Mouse (Mus musculus): Measurements from ENCODE around the gene Prpf3. TPM values are rescaled to one million over a fixed set of nuclear protein-coding genes. Genes with fewer than 3 reads are reported as not detected.

Gene Prpf3
- polyA plus RNA-seq, 1 experiment from 2014 or later = 35.7 TPM

Other genes with a start within 250 kb of the Prpf3 start
- 95.1 and 102 TPM in 2 replicates for gene Ensa, start 230.9 kb downstream of the Prpf3 start, polyA plus RNA-seq (2014; fragmentation: Nextera tagmentation; extraction: Ambion mirVana)
- 60.3 and 72.3 TPM in 2 replicates for gene Mcl1, start 197.1 kb downstream of the Prpf3 start, polyA plus RNA-seq (2014; fragmentation: Nextera tagmentation; extraction: Ambion mirVana)
- gene Adamtsl4, start 168.0 kb downstream of the Prpf3 start, polyA plus RNA-seq (2014; fragmentation: Nextera tagmentation; extraction: Ambion mirVana) = 0.35 and 1.3 TPM in 2 replicates
- gene Ecm1, start 116.3 kb downstream of the Prpf3 start, polyA plus RNA-seq (2014; fragmentation: Nextera tagmentation; extraction: Ambion mirVana) = 11.1 and 12.5 TPM in 2 replicates
- gene Tars2, start 95.7 kb downstream of the Prpf3 start, polyA plus RNA-seq (2014; fragmentation: Nextera tagmentation; extraction: Ambion mirVana) = 43.2 and 49.0 TPM in 2 replicates
- 20.8 and 21.2 TPM in 2 replicates for gene Rprd2, start 37.0 kb downstream of the Prpf3 start, polyA plus RNA-seq (2014; fragmentation: Nextera tagmentation; extraction: Ambion mirVana)
- gene Mrps21, start 15.6 kb upstream of the Prpf3 start, polyA plus RNA-seq (2014; fragmentation: Nextera tagmentation; extraction: Ambion mirVana) = 254 and 293 TPM in 2 replicates
- gene Ciart, start 26.4 kb upstream of the Prpf3 start, polyA plus RNA-seq (2014; fragmentation: Nextera tagmentation; extraction: Ambion mirVana) = 2.4 and 2.7 TPM in 2 replicates
- 16.1 and 26.2 TPM in 2 replicates for gene BC028528, start 36.1 kb upstream of the Prpf3 start, polyA plus RNA-seq (2014; fragmentation: Nextera tagmentation; extraction: Ambion mirVana)
- gene Aph1a, start 38.1 kb upstream of the Prpf3 start, polyA plus RNA-seq (2014; fragmentation: Nextera tagmentation; extraction: Ambion mirVana) = 34.9 and 38.6 TPM in 2 replicates
- gene Car14, start 48.8 kb upstream of the Prpf3 start, polyA plus RNA-seq (2014; fragmentation: Nextera tagmentation; extraction: Ambion mirVana) = 12.1 and 13.0 TPM in 2 replicates
- gene Anp32e, start 73.4 kb upstream of the Prpf3 start, polyA plus RNA-seq (2014; fragmentation: Nextera tagmentation; extraction: Ambion mirVana) = 37.1 and 37.5 TPM in 2 replicates
- 47.1 and 49.0 TPM in 2 replicates for gene Plekho1, start 140.1 kb upstream of the Prpf3 start, polyA plus RNA-seq (2014; fragmentation: Nextera tagmentation; extraction: Ambion mirVana)
- gene Vps45, start 202.6 kb upstream of the Prpf3 start, polyA plus RNA-seq (2014; fragmentation: Nextera tagmentation; extraction: Ambion mirVana) = 44.8 and 46.8 TPM in 2 replicates
- gene Otud7b, start 248.6 kb upstream of the Prpf3 start, polyA plus RNA-seq (2014; fragmentation: Nextera tagmentation; extraction: Ambion mirVana) = 7.1 and 7.9 TPM in 2 replicates